Mouse (Mus musculus): Measurements from ENCODE around the gene Gm10031.
"Not testable (repeated sequence)": the region's sequence is repeated elsewhere in the genome, so short reads cannot be mapped to it uniquely, and the experiment has no call there.

Gm10031 gene

GRCm38 (mm10) chr1:156523842-156524241 is at the start of gene Gm10031:
Gene Gm10031, plus strand, starts transcription at chr1:156524012.
- not testable (repeated sequence) for DNase-seq (ENCODE audit: low read depth, low spot score)

- no peak for DNase-seq (ENCODE audit: low read depth, low spot score)
Measured at GRCm38 (mm10) chr1:156474854-156475253, 49.0 kb upstream of the Gm10031 start.

- DNase-seq (ENCODE audit: low read depth, low spot score) = no peak
Measured at GRCm38 (mm10) chr1:156476016-156476415, 47.8 kb upstream of the Gm10031 start.

GRCm38 (mm10) chr1:156476535-156476934 is 47.3 kb upstream of the Gm10031 start:
- DNase-seq (ENCODE audit: low read depth, low spot score) = no peak

GRCm38 (mm10) chr1:156481826-156482225 is 42.0 kb upstream of the Gm10031 start:
- no peak for DNase-seq (ENCODE audit: low read depth, low spot score)

GRCm38 (mm10) chr1:156487498-156487897 is 36.3 kb upstream of the Gm10031 start:
- DNase-seq (ENCODE audit: low read depth, low spot score) = no peak

- no peak for DNase-seq (ENCODE audit: low read depth, low spot score)
Measured at GRCm38 (mm10) chr1:156488031-156488430, 35.8 kb upstream of the Gm10031 start.

GRCm38 (mm10) chr1:156491226-156491796 is 32.5 kb upstream of the Gm10031 start:
- no peak for DNase-seq (ENCODE audit: low read depth, low spot score)

GRCm38 (mm10) chr1:156495025-156495424 is 28.8 kb upstream of the Gm10031 start:
- no peak for DNase-seq (ENCODE audit: low read depth, low spot score)

- DNase-seq (ENCODE audit: low read depth, low spot score) = no peak
Measured at GRCm38 (mm10) chr1:156496910-156497309, 26.9 kb upstream of the Gm10031 start.

- DNase-seq (ENCODE audit: low read depth, low spot score) = no peak
Measured at GRCm38 (mm10) chr1:156504945-156505523, 18.8 kb upstream of the Gm10031 start.

- no peak for DNase-seq (ENCODE audit: low read depth, low spot score)
Measured at GRCm38 (mm10) chr1:156505901-156506300, 17.9 kb upstream of the Gm10031 start.

GRCm38 (mm10) chr1:156507753-156508152 is 16.1 kb upstream of the Gm10031 start:
- DNase-seq (ENCODE audit: low read depth, low spot score) = no peak

GRCm38 (mm10) chr1:156520136-156520780 is 3.6 kb upstream of the Gm10031 start:
- DNase-seq (ENCODE audit: low read depth, low spot score) = no peak

GRCm38 (mm10) chr1:156521796-156522517 is 1.9 kb upstream of the Gm10031 start:
- DNase-seq (ENCODE audit: low read depth, low spot score) = no peak

- not testable (repeated sequence) for DNase-seq (ENCODE audit: low read depth, low spot score)
Measured at GRCm38 (mm10) chr1:156532476-156533175, 8.8 kb downstream of the Gm10031 start.

- DNase-seq (ENCODE audit: low read depth, low spot score) = no peak
Measured at GRCm38 (mm10) chr1:156533483-156533882, 9.7 kb downstream of the Gm10031 start.

- DNase-seq (ENCODE audit: low read depth, low spot score) = no peak
Measured at GRCm38 (mm10) chr1:156533911-156534310, 10.1 kb downstream of the Gm10031 start.

GRCm38 (mm10) chr1:156537031-156537430 is 13.2 kb downstream of the Gm10031 start:
- DNase-seq (ENCODE audit: low read depth, low spot score) = no peak

GRCm38 (mm10) chr1:156537701-156538100 is 13.9 kb downstream of the Gm10031 start:
- DNase-seq (ENCODE audit: low read depth, low spot score) = no peak

GRCm38 (mm10) chr1:156538382-156538781 is 14.6 kb downstream of the Gm10031 start:
- no peak for DNase-seq (ENCODE audit: low read depth, low spot score)

Data from WW6 (cell line).